Mouse (Mus musculus) midbrain, postnatal 0 days (tissue): ENCODE data around the gene Gm14548. TPM values are rescaled to one million over a fixed set of nuclear protein-coding genes. Genes with fewer than 3 reads are reported as not detected.
"Not testable (repeated sequence)": the region's sequence is repeated elsewhere in the genome, so short reads cannot be mapped to it uniquely, and the experiment has no call there.

Experiments used
- ATAC-seq: fragments of 200-750 bp; cut with Nextera tagmentation; 2 replicates; pipeline ENCODE4 v1.8.0; 2017; ENCODE audit warnings: moderate number of reproducible peaks, mild to moderate bottlenecking, moderate TSS enrichment, moderate library complexity; ENCODE audit not compliant: low FRiP score
- DNase-seq: peaks from one replicate; pipeline ENCODE4 v3.0.0-alpha.2; 2015; ENCODE audit warnings: low spot score
- H3K27ac ChIP-seq: fragments of 300-500 bp; sonication (generic); 2 replicates; pipeline ENCODE4 v1.5.1; 2014; ENCODE audit warnings: low read depth, mild to moderate bottlenecking, low read length, mixed read lengths
- H3K27me3 ChIP-seq: fragments of 300-500 bp; sonication (generic); 2 replicates; pipeline ENCODE4 v1.6.1; 2014; ENCODE audit warnings: low read length, control low read depth, mixed read lengths; ENCODE audit not compliant: insufficient read depth
- H3K36me3 ChIP-seq: fragments of 300-500 bp; sonication (generic); 2 replicates; pipeline ENCODE4 v1.6.1; 2014; ENCODE audit warnings: low read length, control low read depth, mixed read lengths; ENCODE audit not compliant: insufficient read depth
- H3K4me1 ChIP-seq: fragments of 300-500 bp; sonication (generic); 2 replicates; pipeline ENCODE4 v1.6.1; 2014; ENCODE audit warnings: mild to moderate bottlenecking, control low read depth, antibody characterized with exemption, low read length, mixed read lengths; ENCODE audit not compliant: insufficient read depth
- H3K4me2 ChIP-seq: fragments of 300-500 bp; sonication (generic); 2 replicates; pipeline ENCODE4 v1.6.1; 2014; ENCODE audit warnings: low read depth, mild to moderate bottlenecking, low read length, mixed read lengths; ENCODE audit not compliant: poor library complexity, severe bottlenecking
- H3K4me3 ChIP-seq: fragments of 300-500 bp; sonication (generic); 2 replicates; pipeline ENCODE4 v1.5.1; 2014; ENCODE audit warnings: low read depth, mild to moderate bottlenecking, low read length, moderate library complexity
- H3K9ac ChIP-seq: fragments of 300-500 bp; sonication (generic); replicated peaks from 2 replicates; pipeline ENCODE4 v1.6.1; 2014; ENCODE audit warnings: mild to moderate bottlenecking, low read length, moderate library complexity, mixed read lengths; ENCODE audit not compliant: poor library complexity, severe bottlenecking
- H3K9me3 ChIP-seq: fragments of 300-500 bp; sonication (generic); 2 replicates; pipeline ENCODE4 v1.6.1; 2016; ENCODE audit warnings: low read length, control low read depth
- CTCF ChIP-seq: IDR thresholded peaks from 2 replicates; pipeline ENCODE4 v1.5.1; 2016; ENCODE audit warnings: antibody characterized with exemption, mild to moderate bottlenecking
- WGBS: fragments of 180-500 bp; shearing (Covaris S2); extraction: QIAGEN DNeasy Blood & Tissue Kit; methylation state at CpG from one replicate; pipeline ENCODE4 v1.1.7; 2014; 5-methylcytosine and 5-hydroxymethylcytosine counted together
- polyA plus RNA-seq: library from polyadenylated mRNA; unstranded; fragments of >200 nt; fragmentation: Nextera tagmentation; extraction: Ambion mirVana; gene quantifications from 2 replicates; pipeline ENCODE4 v1.2.1, GENCODE M21; 2015
- total RNA-seq: library from RNA; depleted of rRNA; stranded (reverse); fragments of >200 nt; gene quantifications from 2 replicates; pipeline ENCODE4 v1.2.3, GENCODE M21; 2014; rRNA removed

Gm14548 gene
- total RNA-seq, result 0.09 TPM in 1 of 2 replicates, not detected in the other
- not detected in 2 replicates for polyA plus RNA-seq

GRCm38 (mm10) chr7:3898036-3898590, at the start of gene Gm14548:
TSS of gene Gm14548 (minus strand) at chr7:3898120.
- ATAC-seq, H3K36me3 ChIP-seq, H3K27me3 ChIP-seq, H3K27ac ChIP-seq, H3K9ac ChIP-seq, H3K9me3 ChIP-seq, H3K4me1 ChIP-seq, H3K4me3 ChIP-seq, DNase-seq, H3K4me2 ChIP-seq: not testable (repeated sequence)
- WGBS, result 56% methylated on average over 3 of the region's 3 CpGs

- no peak overlapping the region for H3K4me3 ChIP-seq
- H3K27ac ChIP-seq, result no peak overlapping the region
- no peak overlapping the region for H3K4me2 ChIP-seq
- H3K36me3 ChIP-seq, result no peaks in the 10 kb centered on the region
- WGBS, result 76% methylated on average over 4 of the region's 4 CpGs
- ATAC-seq (no peak), DNase-seq (no peak)
- no peak for TF ChIP-seq CTCF
- H3K9me3 ChIP-seq, result no peaks in the 10 kb centered on the region
- no peak overlapping the region for H3K9ac ChIP-seq
- H3K27me3 ChIP-seq, result no peaks in the 10 kb centered on the region
- H3K4me1 ChIP-seq, result no peaks in the 10 kb centered on the region
Observed at GRCm38 (mm10) chr7:3946117-3946516, 48.2 kb upstream of the Gm14548 start.

GRCm38 (mm10) chr7:3940915-3941314, 43.0 kb upstream of the Gm14548 start:
- WGBS, result 76% methylated on average over 3 of the region's 3 CpGs
- TF ChIP-seq CTCF, result no peak

GRCm38 (mm10) chr7:3939866-3940525, 42.1 kb upstream of the Gm14548 start:
- H3K4me2 ChIP-seq, result no peak overlapping the region
- H3K27ac ChIP-seq, result no peak overlapping the region
- H3K4me1 ChIP-seq, result no peaks in the 10 kb centered on the region
- TF ChIP-seq CTCF, result no peak
- no peaks in the 10 kb centered on the region for H3K9me3 ChIP-seq
- no peak overlapping the region for H3K4me3 ChIP-seq
- ATAC-seq, result no peak
- DNase-seq, result no peak
- 51% methylated on average over 1 of the region's 1 CpGs for WGBS
- no peaks in the 10 kb centered on the region for H3K27me3 ChIP-seq
- no peak overlapping the region for H3K9ac ChIP-seq
- no peaks in the 10 kb centered on the region for H3K36me3 ChIP-seq

More at GRCm38 (mm10) chr7:3940915-3941314, 43.0 kb upstream of the Gm14548 start:
- no peaks in the 10 kb centered on the region for H3K9me3 ChIP-seq
- H3K9ac ChIP-seq, result no peak overlapping the region
- no peak overlapping the region for H3K27ac ChIP-seq
- no peak overlapping the region for H3K4me3 ChIP-seq
- H3K27me3 ChIP-seq, result no peaks in the 10 kb centered on the region
- H3K4me1 ChIP-seq, result no peaks in the 10 kb centered on the region
- ATAC-seq, result no peak
- no peaks in the 10 kb centered on the region for H3K36me3 ChIP-seq
- H3K4me2 ChIP-seq, result no peak overlapping the region
- DNase-seq, result no peak

GRCm38 (mm10) chr7:3935473-3935872, 37.6 kb upstream of the Gm14548 start:
- not testable (repeated sequence) for H3K27me3 ChIP-seq, H3K9ac ChIP-seq, DNase-seq, H3K27ac ChIP-seq, H3K4me1 ChIP-seq, H3K36me3 ChIP-seq, ATAC-seq, H3K9me3 ChIP-seq, H3K4me2 ChIP-seq, H3K4me3 ChIP-seq

GRCm38 (mm10) chr7:3915387-3915786, 17.5 kb upstream of the Gm14548 start, which contains the start of gene Lilra6:
TSS of gene Lilra6 (minus strand) at chr7:3915503.
- not testable (repeated sequence) for H3K36me3 ChIP-seq, ATAC-seq, H3K4me2 ChIP-seq, H3K27me3 ChIP-seq, H3K4me3 ChIP-seq, H3K9ac ChIP-seq, H3K9me3 ChIP-seq, DNase-seq, H3K27ac ChIP-seq, H3K4me1 ChIP-seq
- WGBS, result 70% methylated on average over 2 of the region's 2 CpGs
